Mouse (Mus musculus): ENCODE results near the gene Dnajc5. TPM values are rescaled to one million over a fixed set of nuclear protein-coding genes. Genes with fewer than 3 reads are reported as not detected.

The Dnajc5 gene
- polyA plus RNA-seq, 1 experiment from 2014 or later: 87.4 TPM

DNA sequence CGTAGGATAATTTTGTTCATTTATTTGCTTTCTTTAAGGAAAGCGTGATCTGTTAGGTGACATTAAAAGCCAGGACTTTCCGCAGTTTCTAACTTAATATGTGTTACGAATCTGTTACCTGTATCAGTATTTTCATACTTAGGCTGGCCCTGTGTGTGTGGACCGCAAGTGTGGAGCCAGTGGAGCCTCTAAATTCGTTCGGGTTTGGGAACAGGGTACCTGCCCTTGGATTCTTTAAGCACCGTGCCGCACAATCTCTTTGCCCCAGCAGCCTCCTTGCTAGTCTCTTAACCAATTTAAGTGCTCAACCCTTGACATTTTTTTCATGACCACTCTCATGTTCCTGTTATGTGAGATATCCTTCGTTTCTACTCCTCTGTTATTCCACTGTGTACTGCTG lies 1.2 kb downstream of the Dnajc5 start:
- Histone ChIP-seq H3K4me3 (peak overlapping the region; percentile 90), H3K9ac (peak overlapping the region; percentile 94), H3K4me2 (peak overlapping the region; percentile 59), H3K36me3 (peaks cover 16% of the 10 kb centered on the region), H3K27me3 (no peaks in the 10 kb centered on the region), H3K27ac (no peak overlapping the region), H3K4me1 (peaks cover 26% of the 10 kb centered on the region), H3K9me3 (no peaks in the 10 kb centered on the region)
- WGBS: 35% methylated on average over 10 of the region's 10 CpGs
- no peak for ATAC-seq (ENCODE audit: borderline replicate concordance, extremely low read depth, low FRiP score, low TSS enrichment)

DNA sequence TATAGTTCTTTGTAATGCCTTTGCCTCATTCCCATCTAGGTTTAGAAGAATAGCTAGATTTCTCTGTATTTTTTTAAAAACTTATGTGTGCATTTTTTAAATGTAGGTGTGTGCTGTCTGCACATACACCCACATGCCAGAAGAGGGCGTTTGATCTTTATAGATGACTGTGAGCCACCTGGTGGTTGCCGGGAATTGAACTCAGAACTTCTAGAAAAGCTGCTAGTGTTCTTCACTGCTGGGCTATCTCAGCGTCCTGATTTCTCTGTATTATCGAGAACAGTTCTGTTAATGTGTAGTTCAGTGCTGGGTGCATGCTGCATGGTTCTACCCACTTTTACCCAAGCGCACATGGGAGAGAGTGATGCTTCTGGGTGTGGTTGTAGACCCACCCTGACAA lies 2.5 kb downstream of the Dnajc5 start:
- H3K36me3 ChIP-seq: peaks cover 8% of the 10 kb centered on the region; the same call in 1 of the 2 replicates
- H3K27me3 ChIP-seq: no peaks in the 10 kb centered on the region
- H3K4me2 ChIP-seq: no peak overlapping the region
- no peaks in the 10 kb centered on the region for H3K9me3 ChIP-seq
- H3K4me1 ChIP-seq: peaks cover 26% of the 10 kb centered on the region
- no peak overlapping the region for H3K9ac ChIP-seq
- WGBS: 66% methylated on average over 5 of the region's 5 CpGs
- no peak overlapping the region for H3K4me3 ChIP-seq
- ATAC-seq (ENCODE audit: borderline replicate concordance, extremely low read depth, low FRiP score, low TSS enrichment): no peak
- no peak overlapping the region for H3K27ac ChIP-seq

GRCm38 (mm10) chr2:181525526-181525925 lies 5.2 kb downstream of the Dnajc5 start:
- H3K9ac ChIP-seq: no peak overlapping the region
- 62% methylated on average over 5 of the region's 5 CpGs for WGBS
- H3K4me1 ChIP-seq: peaks cover 18% of the 10 kb centered on the region
- no peak overlapping the region for H3K4me3 ChIP-seq
- ATAC-seq (ENCODE audit: borderline replicate concordance, extremely low read depth, low FRiP score, low TSS enrichment): no peak
- no peaks in the 10 kb centered on the region for H3K27me3 ChIP-seq
- H3K9me3 ChIP-seq: 0 out of 2 replicates have a peak, but pooled peaks cover under 1% of the 10 kb centered on the region
- H3K4me2 ChIP-seq: no peak overlapping the region
- peaks cover 13% of the 10 kb centered on the region; the same call in 1 of the 2 replicates for H3K36me3 ChIP-seq
- H3K27ac ChIP-seq: no peak overlapping the region

- Histone ChIP-seq H3K4me3 (no peak overlapping the region), H3K9me3 (0 out of 2 replicates have a peak, but pooled peaks cover 4% of the 10 kb centered on the region), H3K36me3 (peaks cover 28% of the 10 kb centered on the region; the same call in 1 of the 2 replicates), H3K9ac (no peak overlapping the region), H3K4me2 (no peak overlapping the region), H3K27me3 (no peaks in the 10 kb centered on the region), H3K4me1 (no peaks in the 10 kb centered on the region), H3K27ac (no peak overlapping the region)
- ATAC-seq (ENCODE audit: borderline replicate concordance, extremely low read depth, low FRiP score, low TSS enrichment): no peak
- WGBS: 86% methylated on average over 1 of the region's 1 CpGs
Observed at GRCm38 (mm10) chr2:181529076-181529475, 8.8 kb downstream of the Dnajc5 start.

DNA sequence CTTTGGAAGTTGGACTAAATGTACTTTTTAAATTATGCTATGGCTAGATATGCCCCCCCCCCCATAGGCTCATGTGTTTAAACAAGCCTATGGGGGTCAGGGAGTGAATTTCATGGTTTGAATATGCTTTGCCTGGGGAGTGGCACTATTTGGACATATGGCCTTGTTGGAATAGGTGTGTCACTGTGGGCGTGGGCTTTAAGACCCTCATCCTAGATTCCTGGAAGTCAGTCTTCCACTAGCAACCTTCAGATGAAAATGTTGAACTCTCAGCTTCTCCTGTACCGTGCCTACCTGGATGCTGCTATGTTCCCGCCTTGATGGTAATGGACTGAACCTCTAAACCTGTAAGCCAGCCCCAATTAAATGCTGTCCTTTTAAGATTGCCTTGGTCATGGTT lies 12.3 kb downstream of the Dnajc5 start:
- WGBS: 95% methylated on average over 3 of the region's 3 CpGs
- H3K4me3 ChIP-seq: no peak overlapping the region
- peaks cover 24% of the 10 kb centered on the region; the same call in 1 of the 2 replicates for H3K36me3 ChIP-seq

GRCm38 (mm10) chr2:181536410-181536809 lies 16.1 kb downstream of the Dnajc5 start:
- no peaks in the 10 kb centered on the region for H3K9me3 ChIP-seq
- H3K27me3 ChIP-seq: no peaks in the 10 kb centered on the region
- 77% methylated on average over 2 of the region's 2 CpGs for WGBS
- ATAC-seq (ENCODE audit: borderline replicate concordance, extremely low read depth, low FRiP score, low TSS enrichment): no peak
- no peak overlapping the region for H3K4me2 ChIP-seq
- H3K9ac ChIP-seq: no peak overlapping the region
- H3K36me3 ChIP-seq: 0 out of 2 replicates have a peak, but pooled peaks cover 11% of the 10 kb centered on the region
- no peak overlapping the region for H3K4me3 ChIP-seq
- H3K27ac ChIP-seq: no peak overlapping the region
- H3K4me1 ChIP-seq: peaks cover 4% of the 10 kb centered on the region; the same call in 1 of the 2 replicates

More for the DNA sequence above, 12.3 kb downstream of the Dnajc5 start:
- Histone ChIP-seq H3K4me2 (no peak overlapping the region), H3K27ac (no peak overlapping the region), H3K9ac (no peak overlapping the region), H3K9me3 (0 out of 2 replicates have a peak, but pooled peaks cover 4% of the 10 kb centered on the region), H3K4me1 (peaks cover 2% of the 10 kb centered on the region; the same call in 1 of the 2 replicates), H3K27me3 (no peaks in the 10 kb centered on the region)
- no peak for ATAC-seq (ENCODE audit: borderline replicate concordance, extremely low read depth, low FRiP score, low TSS enrichment)

DNA sequence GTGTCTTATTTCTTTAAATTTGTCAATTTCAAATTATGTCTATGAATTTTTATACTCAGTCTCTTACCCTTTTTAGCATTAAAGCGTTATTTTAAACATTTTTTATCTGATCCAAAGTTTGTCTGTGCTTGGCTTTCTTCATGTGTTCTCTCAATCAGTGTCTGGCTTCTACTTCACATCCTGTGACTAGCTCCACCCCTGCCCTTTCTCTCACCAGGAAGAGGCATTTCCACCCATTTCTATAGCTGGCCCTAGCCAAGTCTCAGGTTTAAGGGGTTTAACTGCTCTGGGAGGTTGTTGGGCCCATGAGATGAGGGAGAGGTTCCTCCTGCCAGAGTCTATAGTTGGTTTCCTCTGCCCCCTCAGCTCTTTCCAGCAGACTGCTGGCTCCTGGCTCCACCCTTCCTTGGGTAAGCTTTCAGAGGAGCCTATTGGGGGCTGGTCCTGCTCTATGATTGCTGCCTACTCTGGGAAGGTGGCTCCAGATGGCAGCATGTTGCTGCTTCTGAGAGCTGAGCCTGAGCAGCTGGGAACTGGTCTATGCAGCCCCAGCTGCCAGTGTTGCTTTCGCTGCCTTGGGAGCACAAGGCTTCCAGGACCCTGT lies 17.3 kb downstream of the Dnajc5 start:
- H3K27ac ChIP-seq: no peak overlapping the region
- no peak overlapping the region for H3K4me2 ChIP-seq
- 77% methylated on average over 2 of the region's 2 CpGs for WGBS
- 0 out of 2 replicates have a peak, but pooled peaks cover under 1% of the 10 kb centered on the region for H3K36me3 ChIP-seq
- peak; percentile 55; the same call in 1 of the 2 replicates for ATAC-seq (ENCODE audit: borderline replicate concordance, extremely low read depth, low FRiP score, low TSS enrichment)
- no peaks in the 10 kb centered on the region for H3K9me3 ChIP-seq
- no peaks in the 10 kb centered on the region for H3K27me3 ChIP-seq
- peaks cover 4% of the 10 kb centered on the region; the same call in 1 of the 2 replicates for H3K4me1 ChIP-seq
- H3K4me3 ChIP-seq: no peak overlapping the region
- no peak overlapping the region for H3K9ac ChIP-seq

- ATAC-seq (ENCODE audit: borderline replicate concordance, extremely low read depth, low FRiP score, low TSS enrichment): no peak
- Histone ChIP-seq H3K27me3 (no peaks in the 10 kb centered on the region), H3K36me3 (peaks cover 7% of the 10 kb centered on the region), H3K9me3 (no peaks in the 10 kb centered on the region), H3K27ac (no peak overlapping the region), H3K9ac (no peak overlapping the region), H3K4me1 (peaks cover 4% of the 10 kb centered on the region; the same call in 1 of the 2 replicates), H3K4me2 (no peak overlapping the region), H3K4me3 (no peak overlapping the region)
- 87% methylated on average over 6 of the region's 6 CpGs for WGBS
Observed at GRCm38 (mm10) chr2:181541761-181542380, 21.6 kb downstream of the Dnajc5 start.

DNA sequence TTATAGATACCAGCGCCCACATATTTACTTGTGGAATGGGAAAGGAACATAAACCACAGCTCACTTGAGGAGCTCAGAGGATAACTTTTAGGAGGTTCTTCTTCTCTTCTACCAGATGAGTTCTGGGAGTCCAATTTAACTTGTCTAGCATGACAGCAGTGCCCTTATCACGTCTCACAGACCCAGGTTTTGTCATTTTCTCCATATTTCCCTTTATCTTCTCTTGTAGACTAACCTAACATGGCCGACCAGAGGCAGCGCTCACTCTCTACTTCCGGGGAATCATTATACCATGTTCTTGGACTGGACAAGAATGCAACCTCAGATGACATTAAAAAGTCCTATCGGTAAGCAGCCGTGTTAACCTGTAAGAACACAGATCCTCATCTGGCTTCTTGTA lies 25.9 kb downstream of the Dnajc5 start:
- Histone ChIP-seq H3K4me3 (no peak overlapping the region), H3K36me3 (peaks cover 48% of the 10 kb centered on the region), H3K4me1 (no peaks in the 10 kb centered on the region), H3K27ac (no peak overlapping the region), H3K27me3 (no peaks in the 10 kb centered on the region), H3K4me2 (no peak overlapping the region), H3K9me3 (no peaks in the 10 kb centered on the region), H3K9ac (no peak overlapping the region)
- 93% methylated on average over 7 of the region's 7 CpGs for WGBS
- ATAC-seq (ENCODE audit: borderline replicate concordance, extremely low read depth, low FRiP score, low TSS enrichment): no peak

- H3K9ac ChIP-seq: no peak overlapping the region
- H3K4me3 ChIP-seq: no peak overlapping the region
- no peaks in the 10 kb centered on the region for H3K27me3 ChIP-seq
- 82% methylated on average over 1 of the region's 1 CpGs for WGBS
- H3K4me2 ChIP-seq: no peak overlapping the region
- no peak for ATAC-seq (ENCODE audit: borderline replicate concordance, extremely low read depth, low FRiP score, low TSS enrichment)
- H3K9me3 ChIP-seq: no peaks in the 10 kb centered on the region
- no peaks in the 10 kb centered on the region for H3K4me1 ChIP-seq
- H3K27ac ChIP-seq: no peak overlapping the region
- H3K36me3 ChIP-seq: peaks cover 65% of the 10 kb centered on the region
Observed at GRCm38 (mm10) chr2:181548227-181548626, 27.9 kb downstream of the Dnajc5 start.

GRCm38 (mm10) chr2:181548682-181549081 lies 28.4 kb downstream of the Dnajc5 start:
- 0 out of 2 replicates have a peak, but pooled peaks have one; percentile 31 for ATAC-seq (ENCODE audit: borderline replicate concordance, extremely low read depth, low FRiP score, low TSS enrichment)
- Histone ChIP-seq H3K9ac (no peak overlapping the region), H3K4me3 (no peak overlapping the region), H3K36me3 (peaks cover 65% of the 10 kb centered on the region), H3K27ac (no peak overlapping the region), H3K27me3 (no peaks in the 10 kb centered on the region), H3K9me3 (no peaks in the 10 kb centered on the region), H3K4me2 (no peak overlapping the region), H3K4me1 (no peaks in the 10 kb centered on the region)
- WGBS: 77% methylated on average over 5 of the region's 5 CpGs

GRCm38 (mm10) chr2:181550233-181550632 lies 29.9 kb downstream of the Dnajc5 start:
- no peak overlapping the region for H3K4me2 ChIP-seq
- no peaks in the 10 kb centered on the region for H3K9me3 ChIP-seq
- peaks cover 67% of the 10 kb centered on the region for H3K36me3 ChIP-seq
- no peak overlapping the region for H3K27ac ChIP-seq
- ATAC-seq (ENCODE audit: borderline replicate concordance, extremely low read depth, low FRiP score, low TSS enrichment): no peak
- no peak overlapping the region for H3K9ac ChIP-seq
- H3K4me3 ChIP-seq: no peak overlapping the region
- no peaks in the 10 kb centered on the region for H3K27me3 ChIP-seq
- no peaks in the 10 kb centered on the region for H3K4me1 ChIP-seq
- 90% methylated on average over 2 of the region's 2 CpGs for WGBS

Measured in lung, embryonic 15.5 days (tissue).